Mouse (Mus musculus): Measurements from ENCODE around the gene Id3.
A peak's percentile ranks its signal among the peaks of the same experiment; 100 is the strongest.

Id3 gene

GRCm38 (mm10) chr4:136124581-136124980 is 18.7 kb upstream of the Id3 start:
- no peak for DNase-seq

GRCm38 (mm10) chr4:136125458-136125857 is 17.8 kb upstream of the Id3 start:
- no peak for DNase-seq

GRCm38 (mm10) chr4:136126019-136126418 is 17.3 kb upstream of the Id3 start:
- no peak for DNase-seq

GRCm38 (mm10) chr4:136127670-136128069 is 15.6 kb upstream of the Id3 start:
- DNase-seq = no peak

GRCm38 (mm10) chr4:136129842-136130241 is 13.5 kb upstream of the Id3 start:
- no peak for DNase-seq

GRCm38 (mm10) chr4:136133801-136134200 is 9.5 kb upstream of the Id3 start:
- DNase-seq = no peak

- no peak for DNase-seq
These were observed 8.8 kb upstream of the Id3 start for GRCm38 (mm10) chr4:136134418-136134977.

GRCm38 (mm10) chr4:136134978-136135873 is 8.1 kb upstream of the Id3 start:
- peak in 1 of 2 experiments; percentile 29 for DNase-seq

- DNase-seq = no peak
These were observed 7.2 kb upstream of the Id3 start for GRCm38 (mm10) chr4:136135874-136136728.

- no peak for DNase-seq
These were observed 3.8 kb upstream of the Id3 start for GRCm38 (mm10) chr4:136139326-136140110.

- peak; percentile 58 to 70 for DNase-seq
These were observed 2.7 kb upstream of the Id3 start for GRCm38 (mm10) chr4:136140327-136141250.

GRCm38 (mm10) chr4:136142267-136143192 is 767 bp upstream of the Id3 start:
- no peak for DNase-seq

- DNase-seq = no peak
These were observed 1.0 kb downstream of the Id3 start for GRCm38 (mm10) chr4:136144126-136144926.

GRCm38 (mm10) chr4:136144927-136145292 is 1.6 kb downstream of the Id3 start:
- no peak for DNase-seq

GRCm38 (mm10) chr4:136145362-136145885 is 2.1 kb downstream of the Id3 start:
- no peak for DNase-seq

- no peak for DNase-seq
These were observed 2.9 kb downstream of the Id3 start for GRCm38 (mm10) chr4:136145991-136146711.

- no peak for DNase-seq
These were observed 3.4 kb downstream of the Id3 start for GRCm38 (mm10) chr4:136146712-136147154.

GRCm38 (mm10) chr4:136147436-136148135 is 4.3 kb downstream of the Id3 start:
- peak; percentile 51 to 71 for DNase-seq
